Mouse (Mus musculus): ENCODE measurements around the gene Pgam5. TPM values are rescaled to one million over a fixed set of nuclear protein-coding genes. Genes with fewer than 3 reads are reported as not detected.

Pgam5 gene
- polyA plus RNA-seq, 1 experiment from 2014 or later = 57.5 TPM

GRCm38 (mm10) chr5:110266941-110267340 is 2.8 kb downstream of the Pgam5 start:
- Histone ChIP-seq H3K4me2 (ENCODE audit: low read depth, low read length) (no peak overlapping the region), H3K36me3 (ENCODE audit: control insufficient read depth, insufficient read depth, low read length) (peaks cover 32% of the 10 kb centered on the region), H3K27ac (replicated peaks; ENCODE audit: low read depth, low read length) (no peak overlapping the region), H3K9me3 (ENCODE audit: control insufficient read depth, low read length) (no peaks in the 10 kb centered on the region), H3K27me3 (replicated peaks; ENCODE audit: control insufficient read depth, insufficient read depth, low read length) (no peaks in the 10 kb centered on the region), H3K4me3 (ENCODE audit: low read depth, low read length) (no peak overlapping the region), H3K4me1 (ENCODE audit: control insufficient read depth, insufficient read depth, low read length) (peaks cover 7% of the 10 kb centered on the region; the same call in 1 of the 2 replicates), H3K9ac (ENCODE audit: low read depth, low read length) (no peak overlapping the region)
- 82% methylated on average over 4 of the region's 4 CpGs for WGBS
- ATAC-seq (ENCODE audit: low read depth) (no peak), DNase-seq (ENCODE audit: low spot score) (no peak)

DNA sequence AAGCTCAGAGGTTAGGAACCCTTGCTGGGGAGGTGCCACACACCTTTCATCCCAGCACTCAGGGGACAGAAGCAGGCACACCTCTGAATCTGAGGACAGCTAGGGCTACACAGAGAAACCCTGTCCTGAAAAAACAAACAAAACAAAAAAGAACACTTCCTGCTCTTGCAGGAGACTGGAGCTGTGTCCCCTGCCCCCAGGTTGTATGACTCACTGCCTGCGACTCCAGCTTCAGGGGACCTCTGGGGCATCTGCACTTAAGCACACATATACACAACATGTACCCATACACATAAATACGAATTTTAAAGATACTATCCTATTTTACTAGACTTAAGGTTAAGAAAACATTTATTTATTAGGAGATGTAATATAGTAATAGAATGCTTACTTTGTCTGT is 25.6 kb downstream of the Pgam5 start:
- 78% methylated on average over 2 of the region's 2 CpGs for WGBS
- ATAC-seq (ENCODE audit: low read depth) = no peak
- Histone ChIP-seq H3K9me3 (ENCODE audit: control insufficient read depth, low read length) (no peaks in the 10 kb centered on the region), H3K4me2 (ENCODE audit: low read depth, low read length) (no peak overlapping the region), H3K9ac (ENCODE audit: low read depth, low read length) (no peak overlapping the region), H3K4me1 (ENCODE audit: control insufficient read depth, insufficient read depth, low read length) (no peaks in the 10 kb centered on the region), H3K27ac (replicated peaks; ENCODE audit: low read depth, low read length) (no peak overlapping the region), H3K4me3 (ENCODE audit: low read depth, low read length) (no peak overlapping the region), H3K36me3 (ENCODE audit: control insufficient read depth, insufficient read depth, low read length) (peaks cover 95% of the 10 kb centered on the region), H3K27me3 (replicated peaks; ENCODE audit: control insufficient read depth, insufficient read depth, low read length) (no peaks in the 10 kb centered on the region)
- no peak for DNase-seq (ENCODE audit: low spot score)

GRCm38 (mm10) chr5:110232346-110232745 is 37.4 kb downstream of the Pgam5 start:
- peak overlapping the region; percentile 80 for H3K4me2 ChIP-seq (ENCODE audit: low read depth, low read length)
- H3K9me3 ChIP-seq (ENCODE audit: control insufficient read depth, low read length) = no peaks in the 10 kb centered on the region
- H3K36me3 ChIP-seq (ENCODE audit: control insufficient read depth, insufficient read depth, low read length) = peaks cover 31% of the 10 kb centered on the region
- ATAC-seq (ENCODE audit: low read depth) (no peak), DNase-seq (ENCODE audit: low spot score) (no peak)
- WGBS = 87% methylated on average over 6 of the region's 6 CpGs
- peaks cover 2% of the 10 kb centered on the region; the same call in 1 of the 2 replicates for H3K4me1 ChIP-seq (ENCODE audit: control insufficient read depth, insufficient read depth, low read length)
- no peak overlapping the region for H3K27ac ChIP-seq (replicated peaks; ENCODE audit: low read depth, low read length)
- H3K27me3 ChIP-seq (replicated peaks; ENCODE audit: control insufficient read depth, insufficient read depth, low read length) = no peaks in the 10 kb centered on the region
- peak overlapping the region; percentile 80; the same call in 1 of the 2 replicates for H3K4me3 ChIP-seq (ENCODE audit: low read depth, low read length)
- peak overlapping the region; percentile 96; the same call in 1 of the 2 replicates for H3K9ac ChIP-seq (ENCODE audit: low read depth, low read length)

- Histone ChIP-seq H3K36me3 (ENCODE audit: control insufficient read depth, insufficient read depth, low read length) (peaks cover 32% of the 10 kb centered on the region), H3K27me3 (replicated peaks; ENCODE audit: control insufficient read depth, insufficient read depth, low read length) (no peaks in the 10 kb centered on the region), H3K4me1 (ENCODE audit: control insufficient read depth, insufficient read depth, low read length) (peaks cover 2% of the 10 kb centered on the region; the same call in 1 of the 2 replicates), H3K4me2 (ENCODE audit: low read depth, low read length) (peak overlapping the region; percentile 80), H3K4me3 (ENCODE audit: low read depth, low read length) (peak overlapping the region; percentile 80), H3K9me3 (ENCODE audit: control insufficient read depth, low read length) (no peaks in the 10 kb centered on the region), H3K27ac (replicated peaks; ENCODE audit: low read depth, low read length) (no peak overlapping the region; the same call in 1 of the 2 replicates), H3K9ac (ENCODE audit: low read depth, low read length) (peak overlapping the region; percentile 96)
- 44% methylated on average over 13 of the region's 13 CpGs for WGBS
- DNase-seq (ENCODE audit: low spot score) = peak; percentile 16
- no peak for ATAC-seq (ENCODE audit: low read depth)
Observed at GRCm38 (mm10) chr5:110231638-110232037, 38.1 kb downstream of the Pgam5 start.

- Histone ChIP-seq H3K27ac (replicated peaks; ENCODE audit: low read depth, low read length) (peak within 1 kb of the TSS; percentile 97), H3K4me2 (ENCODE audit: low read depth, low read length) (peak within 1 kb of the TSS; percentile 80), H3K4me1 (ENCODE audit: control insufficient read depth, insufficient read depth, low read length) (peaks cover 2% of the 10 kb centered on the region; the same call in 1 of the 2 replicates), H3K36me3 (ENCODE audit: control insufficient read depth, insufficient read depth, low read length) (peaks cover 29% of the 10 kb centered on the region), H3K4me3 (ENCODE audit: low read depth, low read length) (peak within 1 kb of the TSS; percentile 80), H3K9me3 (ENCODE audit: control insufficient read depth, low read length) (no peaks in the 10 kb centered on the region), H3K9ac (ENCODE audit: low read depth, low read length) (peak within 1 kb of the TSS; percentile 96), H3K27me3 (replicated peaks; ENCODE audit: control insufficient read depth, insufficient read depth, low read length) (no peaks in the 10 kb centered on the region)
- ATAC-seq (ENCODE audit: low read depth) (peak; percentile 98), DNase-seq (ENCODE audit: low spot score) (peak; percentile 93)
- under 1% methylated on average over 21 of the region's 81 CpGs for WGBS
Observed at GRCm38 (mm10) chr5:110230780-110231461, 38.8 kb downstream of the Pgam5 start, which contains the start of gene Ankle2. Gene Ankle2 (plus strand): TSS chr5:110231004.

DNA sequence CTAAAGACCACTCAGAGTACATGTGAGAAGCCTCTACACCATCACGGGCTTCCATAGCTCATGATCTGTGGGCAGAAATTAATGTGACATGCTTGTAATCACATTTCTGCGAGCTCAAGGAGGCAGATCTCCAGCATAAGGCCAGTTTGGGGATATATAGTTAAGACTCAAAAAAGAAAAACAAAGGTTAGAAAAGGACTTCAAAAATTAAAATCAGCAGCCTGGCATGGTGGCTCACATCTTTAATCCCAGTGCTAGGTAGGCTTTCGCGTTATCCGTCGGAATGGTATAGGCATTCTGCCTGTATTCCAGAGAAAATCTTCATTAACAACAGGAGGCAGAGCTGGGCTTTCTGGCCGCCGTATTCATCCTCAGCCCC is 39.3 kb downstream of the Pgam5 start:
- 7% methylated on average over 8 of the region's 8 CpGs for WGBS
- DNase-seq (ENCODE audit: low spot score) = no peak

DNA sequence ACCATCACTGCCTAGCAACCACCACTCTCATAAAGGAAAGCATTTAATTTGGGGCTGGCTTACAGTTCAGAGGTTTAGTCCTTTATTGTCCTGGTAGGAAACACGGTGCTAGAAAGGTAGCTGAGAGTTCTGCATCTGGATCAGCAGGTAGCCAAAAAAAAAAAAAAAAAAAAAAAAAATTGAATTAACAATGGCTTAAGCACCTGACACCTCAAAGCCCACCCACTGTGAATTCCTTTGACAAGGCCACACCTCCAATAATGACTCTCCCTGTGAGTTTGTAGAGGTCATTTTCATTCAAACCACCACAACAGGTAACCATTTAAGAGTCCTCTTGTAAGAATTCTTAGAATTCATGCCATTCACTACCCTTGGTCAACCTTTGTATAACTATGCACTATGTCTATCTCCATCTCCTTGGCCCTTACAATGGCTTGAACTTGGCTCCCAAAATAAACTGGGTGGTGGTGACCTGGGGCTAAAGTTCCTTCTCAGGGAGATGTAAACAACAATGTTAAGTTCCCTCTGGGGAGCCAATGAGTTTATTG is 42.3 kb downstream of the Pgam5 start:
- WGBS = 54% methylated on average over 1 of the region's 1 CpGs
- no peak overlapping the region for H3K4me2 ChIP-seq (ENCODE audit: low read depth, low read length)

More for the DNA sequence above, 39.3 kb downstream of the Pgam5 start:
- ATAC-seq (ENCODE audit: low read depth) = no peak
- Histone ChIP-seq H3K9me3 (ENCODE audit: control insufficient read depth, low read length) (no peaks in the 10 kb centered on the region), H3K27me3 (replicated peaks; ENCODE audit: control insufficient read depth, insufficient read depth, low read length) (no peaks in the 10 kb centered on the region), H3K4me2 (ENCODE audit: low read depth, low read length) (peak overlapping the region; percentile 80), H3K9ac (ENCODE audit: low read depth, low read length) (peak overlapping the region; percentile 96), H3K4me3 (ENCODE audit: low read depth, low read length) (peak overlapping the region; percentile 80), H3K36me3 (ENCODE audit: control insufficient read depth, insufficient read depth, low read length) (peaks cover 28% of the 10 kb centered on the region), H3K4me1 (ENCODE audit: control insufficient read depth, insufficient read depth, low read length) (peaks cover 2% of the 10 kb centered on the region; the same call in 1 of the 2 replicates), H3K27ac (replicated peaks; ENCODE audit: low read depth, low read length) (peak overlapping the region; percentile 97)

DNA sequence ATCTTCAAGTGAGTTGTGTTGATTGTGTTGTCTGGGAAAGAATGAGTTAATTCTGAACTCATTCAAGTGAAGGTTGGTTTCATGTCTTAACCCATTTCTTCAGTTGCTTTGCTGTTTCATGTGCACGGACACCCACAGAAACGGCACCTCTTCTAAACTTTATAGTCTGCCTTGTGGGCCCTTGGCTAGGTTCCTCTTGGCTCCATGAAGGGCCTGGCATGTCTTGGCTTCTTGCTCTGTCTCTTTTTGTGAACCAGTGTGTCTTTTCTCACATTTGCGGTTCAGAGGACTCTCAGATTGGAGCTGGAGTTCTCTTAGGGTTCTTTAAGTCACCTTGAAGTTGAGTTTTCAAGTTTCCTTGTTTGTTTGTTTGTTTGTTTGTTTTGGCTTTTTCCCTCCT is 44.7 kb downstream of the Pgam5 start:
- no peak overlapping the region for H3K4me2 ChIP-seq (ENCODE audit: low read depth, low read length)
- H3K27me3 ChIP-seq (replicated peaks; ENCODE audit: control insufficient read depth, insufficient read depth, low read length) = no peaks in the 10 kb centered on the region
- H3K4me3 ChIP-seq (ENCODE audit: low read depth, low read length) = no peak overlapping the region
- 82% methylated on average over 3 of the region's 3 CpGs for whole genome bisulfite sequencing
- H3K4me1 ChIP-seq (ENCODE audit: control insufficient read depth, insufficient read depth, low read length) = no peaks in the 10 kb centered on the region; the same call in 1 of the 2 replicates
- no peak for ATAC-seq (ENCODE audit: low read depth)
- no peak for DNase-seq (ENCODE audit: low spot score)
- no peak overlapping the region for H3K27ac ChIP-seq (replicated peaks; ENCODE audit: low read depth, low read length)
- H3K36me3 ChIP-seq (ENCODE audit: control insufficient read depth, insufficient read depth, low read length) = peaks cover 57% of the 10 kb centered on the region
- no peaks in the 10 kb centered on the region for H3K9me3 ChIP-seq (ENCODE audit: control insufficient read depth, low read length)
- H3K9ac ChIP-seq (ENCODE audit: low read depth, low read length) = no peak overlapping the region

More for the DNA sequence above, 42.3 kb downstream of the Pgam5 start:
- no peak for ATAC-seq (ENCODE audit: low read depth)
- Histone ChIP-seq H3K4me1 (ENCODE audit: control insufficient read depth, insufficient read depth, low read length) (no peaks in the 10 kb centered on the region; the same call in 1 of the 2 replicates), H3K9ac (ENCODE audit: low read depth, low read length) (no peak overlapping the region), H3K27ac (replicated peaks; ENCODE audit: low read depth, low read length) (no peak overlapping the region), H3K4me3 (ENCODE audit: low read depth, low read length) (no peak overlapping the region), H3K27me3 (replicated peaks; ENCODE audit: control insufficient read depth, insufficient read depth, low read length) (no peaks in the 10 kb centered on the region), H3K36me3 (ENCODE audit: control insufficient read depth, insufficient read depth, low read length) (peaks cover 34% of the 10 kb centered on the region), H3K9me3 (ENCODE audit: control insufficient read depth, low read length) (no peaks in the 10 kb centered on the region)
- no peak for DNase-seq (ENCODE audit: low spot score)
